Mouse (Mus musculus) ovary, postnatal 14 days (tissue): ENCODE results near the gene Pcsk6.
"Not testable (repeated sequence)": the region's sequence is repeated elsewhere in the genome, so short reads cannot be mapped to it uniquely, and the experiment has no call there.

Experiments
- DNase-seq: peaks from one replicate; pipeline ENCODE4 v3.0.0; 2022; ENCODE audit warnings: low spot score

Gene Pcsk6

GRCm38 (mm10) chr7:65881290-65881688, 19.8 kb downstream of the Pcsk6 start:
- no peak for DNase-seq

- no peak for DNase-seq
Observed at GRCm38 (mm10) chr7:65884928-65885327, 23.4 kb downstream of the Pcsk6 start.

DNA sequence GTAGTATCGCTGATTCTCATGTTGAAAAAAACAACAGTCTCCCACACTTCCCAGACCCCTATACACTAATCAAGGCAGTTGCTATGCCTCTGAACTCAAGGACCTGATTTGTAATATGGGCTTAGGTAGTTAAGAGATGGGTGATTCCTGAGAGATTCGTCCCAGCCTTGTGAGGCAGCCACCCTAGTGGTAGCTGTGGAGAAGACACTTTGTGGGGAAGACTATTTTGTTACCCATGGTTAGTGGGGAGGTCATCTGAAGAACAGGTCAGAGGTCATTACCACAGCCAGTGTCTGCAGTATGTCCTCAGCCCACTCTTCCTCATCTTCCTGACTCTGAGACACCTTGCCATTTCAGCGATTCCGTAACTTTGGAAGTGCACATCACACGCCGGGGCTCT, 24.3 kb downstream of the Pcsk6 start:
- DNase-seq, result no peak

GRCm38 (mm10) chr7:65891831-65892230, 30.3 kb downstream of the Pcsk6 start:
- no peak for DNase-seq

GRCm38 (mm10) chr7:65892264-65892828, 30.8 kb downstream of the Pcsk6 start:
- DNase-seq, result no peak

DNA sequence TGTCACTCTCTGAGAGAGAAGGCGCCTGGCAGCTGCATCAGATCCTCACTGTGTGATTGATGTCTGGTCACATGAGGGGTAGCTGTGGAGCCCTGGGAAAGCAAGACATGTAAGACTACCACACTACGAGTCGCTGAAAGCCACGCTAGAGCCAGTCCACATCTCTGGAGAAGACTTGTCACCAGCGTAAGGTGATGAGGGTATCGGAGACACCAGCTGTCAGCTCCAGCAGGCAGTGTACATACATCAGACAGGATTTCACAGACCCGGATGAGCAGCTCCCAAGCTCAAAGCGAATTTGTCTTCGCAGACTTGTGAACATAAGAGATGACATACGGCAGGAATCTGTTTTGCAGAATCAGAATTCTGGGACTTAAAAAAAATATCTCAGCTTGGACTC, 32.0 kb downstream of the Pcsk6 start:
- no peak for DNase-seq

DNA sequence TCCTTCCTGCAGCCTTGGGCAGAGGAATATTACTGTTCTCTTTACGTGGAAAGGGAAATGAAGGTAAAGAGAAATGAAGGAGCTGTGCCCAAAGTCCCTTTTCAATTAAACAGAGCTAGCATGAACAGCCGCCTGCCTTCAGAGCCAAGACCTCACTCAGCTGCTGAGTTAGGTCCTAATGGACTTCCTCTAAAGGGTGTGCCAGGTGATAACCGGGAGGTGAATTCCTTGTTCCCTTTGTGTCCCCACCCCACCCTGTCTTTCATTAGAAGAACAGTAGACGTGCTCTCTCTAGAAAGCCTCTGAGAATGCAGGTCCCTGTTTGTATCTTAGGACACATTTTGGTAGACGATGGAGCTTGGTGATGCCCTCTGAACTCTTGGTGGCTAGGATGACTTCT, 33.7 kb downstream of the Pcsk6 start:
- no peak for DNase-seq

DNA sequence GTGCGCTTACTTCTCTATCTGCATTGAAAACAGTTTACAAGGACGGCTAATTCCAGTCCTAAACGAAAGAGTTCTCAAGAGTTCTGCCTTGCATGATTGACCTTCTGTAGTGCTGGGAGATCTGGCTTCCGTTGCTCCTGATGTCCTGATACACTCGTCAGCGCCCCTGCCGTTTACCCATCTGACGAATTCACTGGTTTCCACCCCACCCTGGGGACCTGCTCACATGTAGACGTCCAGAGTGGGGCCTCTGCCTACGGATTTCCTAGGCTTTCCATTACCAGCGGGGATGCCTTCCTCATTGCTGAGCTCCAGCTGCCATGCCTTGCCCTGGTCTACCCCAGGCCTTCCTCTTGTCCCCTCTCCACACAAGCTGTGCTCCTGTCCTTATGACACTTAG, 39.7 kb downstream of the Pcsk6 start:
- no peak for DNase-seq

DNA sequence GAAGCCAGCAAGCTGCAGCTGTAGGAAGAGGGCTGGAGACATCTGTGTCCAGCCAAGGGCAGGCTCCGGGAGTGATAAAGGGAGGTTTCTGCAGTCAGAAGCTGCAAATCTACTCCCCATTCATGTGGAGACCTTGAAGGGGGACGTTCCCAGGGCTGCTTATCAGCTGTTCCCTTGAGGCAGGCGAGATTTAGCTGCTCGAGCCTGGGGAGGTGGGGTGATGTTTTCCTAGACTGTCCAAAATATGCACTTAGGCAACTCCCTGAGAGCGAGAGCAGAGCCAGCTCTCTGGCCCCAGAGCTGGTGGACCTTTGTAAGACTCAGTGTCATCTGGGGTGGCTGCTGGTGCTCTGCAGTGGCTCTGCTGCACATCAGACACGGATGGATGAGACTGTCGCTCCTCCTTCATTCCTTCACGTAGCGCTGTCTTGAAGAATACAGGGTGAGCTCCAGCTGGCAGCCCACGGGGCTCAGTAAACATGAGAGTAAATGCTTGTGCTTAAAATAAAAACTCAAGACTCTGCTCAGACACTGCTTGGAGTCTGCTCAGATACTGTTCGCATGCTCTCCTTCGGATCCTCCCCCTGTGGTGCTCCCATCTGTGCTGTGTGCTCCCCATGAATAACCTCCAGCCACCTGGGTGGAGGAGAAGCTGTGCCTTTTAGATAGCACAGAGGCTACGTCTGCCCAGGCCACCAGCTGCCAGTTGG, 41.1 kb downstream of the Pcsk6 start:
- peak; percentile 53 for DNase-seq

DNA sequence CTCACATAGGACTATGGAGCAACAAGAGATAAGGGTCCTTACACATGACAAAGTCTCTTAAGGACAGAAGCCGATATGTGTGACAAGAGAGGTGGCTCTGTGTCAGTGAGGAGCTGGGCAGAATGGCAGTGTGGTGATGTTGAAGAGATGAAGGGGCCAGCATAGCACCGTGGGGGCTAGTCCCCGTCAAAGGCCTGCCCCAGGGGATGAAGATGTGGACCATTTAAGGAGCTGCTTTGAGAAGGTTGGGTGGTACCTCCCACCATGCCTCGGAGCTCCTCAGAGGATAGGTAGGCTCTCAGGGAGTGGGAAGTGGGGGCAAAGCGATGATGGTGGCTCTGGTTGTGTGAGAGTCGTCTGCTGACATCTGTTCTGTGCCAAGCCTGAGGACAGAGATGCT, 41.9 kb downstream of the Pcsk6 start:
- no peak for DNase-seq

GRCm38 (mm10) chr7:65906528-65907272, 45.2 kb downstream of the Pcsk6 start:
- no peak for DNase-seq

DNA sequence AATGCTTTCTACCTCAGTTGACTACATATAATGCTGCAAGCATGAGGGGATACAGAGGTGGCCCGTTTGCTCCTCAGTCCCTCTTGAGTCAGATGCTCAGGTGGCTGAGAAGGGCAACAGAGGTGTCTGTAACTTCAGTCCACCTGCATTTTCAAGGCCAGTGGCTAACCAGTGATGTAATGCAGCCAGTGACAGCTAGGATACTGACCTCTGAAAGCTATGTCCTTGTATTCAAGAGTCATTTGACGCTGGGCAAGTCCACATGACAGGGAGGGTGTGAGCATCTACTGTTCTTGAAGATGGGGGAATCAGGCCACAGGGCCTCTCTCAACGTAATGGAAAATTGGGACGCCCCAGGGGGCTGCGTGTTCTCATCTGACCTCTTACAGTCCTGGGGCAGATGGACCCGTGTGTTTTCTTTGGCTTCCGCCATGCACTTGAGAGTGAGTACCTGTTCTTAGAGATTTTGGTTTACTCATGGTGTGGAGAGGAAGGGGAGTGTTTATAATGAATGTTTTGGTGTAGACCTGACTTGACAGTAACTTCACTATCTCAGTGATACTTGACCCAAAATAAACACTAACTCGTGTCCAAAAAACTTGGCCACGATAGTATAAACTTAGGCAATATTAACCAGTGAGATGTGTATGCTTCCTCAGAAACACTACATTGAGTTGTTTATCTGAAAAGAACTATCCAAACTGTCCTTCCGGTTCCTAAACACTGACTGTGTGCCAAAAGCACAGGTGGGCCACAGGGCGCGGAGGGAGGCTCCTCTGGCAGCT, 48.0 kb downstream of the Pcsk6 start:
- DNase-seq, result no peak

- DNase-seq, result no peak
Observed at GRCm38 (mm10) chr7:65913088-65913610, 51.6 kb downstream of the Pcsk6 start.

- DNase-seq, result no peak
Observed at GRCm38 (mm10) chr7:65914761-65915301, 53.3 kb downstream of the Pcsk6 start.

GRCm38 (mm10) chr7:65915821-65916220, 54.3 kb downstream of the Pcsk6 start:
- DNase-seq, result no peak

GRCm38 (mm10) chr7:65916566-65916965, 55.0 kb downstream of the Pcsk6 start:
- no peak for DNase-seq

DNA sequence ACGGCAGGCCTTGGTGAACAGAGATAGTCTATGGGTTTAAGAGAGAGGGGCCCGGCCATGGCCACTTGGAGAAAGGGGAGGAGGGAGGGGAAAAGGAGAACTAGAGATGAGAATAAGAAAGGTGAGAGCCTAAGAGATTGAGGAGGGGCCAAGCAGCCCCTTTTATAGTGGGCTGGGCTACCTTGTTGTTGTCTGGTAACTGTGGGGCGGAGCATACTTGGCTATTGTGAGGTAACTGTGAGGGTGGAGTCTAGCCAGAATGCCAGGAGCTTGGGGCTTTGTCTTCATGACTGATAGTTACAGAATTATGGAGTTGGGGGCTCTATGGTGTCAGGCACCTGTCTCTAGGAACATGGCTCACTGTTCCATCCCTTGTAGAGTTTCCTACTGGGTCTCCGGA, 56.9 kb downstream of the Pcsk6 start:
- DNase-seq, result no peak

GRCm38 (mm10) chr7:65929398-65929797, 67.9 kb downstream of the Pcsk6 start:
- DNase-seq, result no peak

- no peak for DNase-seq
Observed at GRCm38 (mm10) chr7:65930478-65930877, 68.9 kb downstream of the Pcsk6 start.

GRCm38 (mm10) chr7:65934238-65934970, 72.9 kb downstream of the Pcsk6 start:
- not testable (repeated sequence) for DNase-seq

- DNase-seq, result no peak
Observed at GRCm38 (mm10) chr7:65935211-65935610, 73.7 kb downstream of the Pcsk6 start.
